Mouse (Mus musculus) CH12.LX (cell line): ENCODE results near the gene Spire2.

Experiments
- MAX ChIP-seq: IDR thresholded peaks from 2 replicates; pipeline ENCODE4 v1.6.1; 2011; ENCODE audit warnings: low read length, improper control_type of control experiment
- POLR2A ChIP-seq: IDR thresholded peaks from 2 replicates; pipeline ENCODE4 v1.6.1; 2011; ENCODE audit warnings: low read depth, mild to moderate bottlenecking, improper control_type of control experiment, low read length
- SMC3 ChIP-seq: IDR thresholded peaks from 2 replicates; pipeline ENCODE4 v1.6.1; 2011; ENCODE audit warnings: low read depth, low read length, improper control_type of control experiment
- ZC3H11A ChIP-seq: IDR thresholded peaks from 2 replicates; pipeline ENCODE4 v1.6.1; 2012; ENCODE audit warnings: low read depth, mild to moderate bottlenecking, inconsistent platforms, low read length, improper control_type of control experiment
- ZMIZ1 ChIP-seq: IDR thresholded peaks from 2 replicates; pipeline ENCODE4 v1.6.1; 2012; ENCODE audit warnings: low read depth, mild to moderate bottlenecking, inconsistent platforms, low read length, improper control_type of control experiment
- ZNF384 ChIP-seq: IDR thresholded peaks from 2 replicates; pipeline ENCODE4 v1.6.1; 2012; ENCODE audit warnings: low read depth, low read length, improper control_type of control experiment, inconsistent platforms

- TF ChIP-seq POLR2A = no peak
- TF ChIP-seq ZNF384 = no peak
- no peak for TF ChIP-seq ZC3H11A
- no peak for TF ChIP-seq SMC3
- TF ChIP-seq ZMIZ1 = no peak
- no peak for TF ChIP-seq MAX
These were observed 20.7 kb downstream of the Spire2 start for GRCm38 (mm10) chr8:123353216-123353615.
